Mouse (Mus musculus) fat pad, adult 2 months (tissue): Measurements from ENCODE around the gene Zfhx3.

Source experiments
- DNase-seq: peaks from one replicate; pipeline ENCODE4 v3.0.0-alpha.2; 2011; ENCODE audit warnings: low read depth, low spot score; ENCODE audit errors: extremely low read depth

Gene Zfhx3

GRCm38 (mm10) chr8:108770334-108770733, 827.9 kb downstream of the Zfhx3 start:
- DNase-seq: no peak

DNA sequence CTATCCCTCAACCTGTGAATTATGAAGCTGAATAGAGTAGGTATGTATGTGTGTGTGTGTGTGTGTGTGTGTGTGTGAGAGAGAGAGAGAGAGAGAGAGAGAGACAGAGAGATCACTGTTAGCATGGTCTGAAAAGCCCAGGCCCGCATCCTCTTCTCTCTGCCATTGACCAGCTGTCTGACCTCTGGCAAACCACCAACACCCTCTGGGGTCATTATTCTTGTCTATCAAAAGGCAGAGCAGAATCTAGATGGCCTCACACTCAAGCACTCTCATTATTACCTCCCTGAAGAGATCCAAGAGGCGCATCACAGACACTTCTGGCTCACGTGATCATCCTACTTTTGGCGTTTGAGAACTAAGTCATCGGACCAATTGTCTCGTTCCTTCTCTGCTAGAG, 831.0 kb downstream of the Zfhx3 start:
- no peak for DNase-seq

DNA sequence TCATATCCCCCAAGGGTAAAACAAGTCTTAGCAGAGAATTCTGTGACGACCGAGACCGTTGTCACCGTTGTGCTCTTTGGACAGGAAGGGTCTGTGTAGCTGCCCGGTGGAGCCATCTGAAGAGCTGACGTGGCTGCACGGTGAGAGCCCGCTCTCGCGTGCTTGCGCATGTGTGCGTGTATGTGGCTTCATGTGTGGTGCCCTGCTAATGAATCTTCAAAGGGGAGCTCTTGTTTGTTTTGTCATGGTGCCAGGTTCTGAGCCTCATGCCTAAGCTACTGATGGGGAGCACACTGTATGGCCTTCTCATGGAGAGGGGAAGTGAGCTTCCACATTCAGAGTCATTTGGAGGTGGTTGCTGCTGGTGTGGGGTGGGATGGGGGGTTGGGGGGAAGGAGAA, 835.6 kb downstream of the Zfhx3 start:
- DNase-seq: no peak

DNA sequence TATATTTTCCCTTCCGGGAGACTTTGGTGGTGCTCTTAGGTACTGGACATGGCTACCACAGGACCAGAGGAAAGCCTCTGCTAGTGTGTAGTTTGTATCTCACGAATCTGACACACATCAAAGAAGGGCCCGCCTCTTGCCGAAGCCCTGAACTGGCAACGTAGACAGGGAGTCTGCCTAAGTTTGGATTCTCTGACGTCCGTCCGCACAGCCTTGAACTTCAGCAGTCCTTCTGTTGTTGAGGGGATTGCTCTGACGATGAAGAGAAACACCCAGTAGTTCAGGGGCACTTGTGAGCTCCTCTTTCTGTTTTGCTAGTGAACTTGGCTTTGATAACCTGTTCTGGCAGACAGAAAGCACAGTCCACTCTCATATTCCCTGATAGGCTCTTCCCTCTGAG, 836.1 kb downstream of the Zfhx3 start:
- no peak for DNase-seq

GRCm38 (mm10) chr8:108780766-108781165, 838.3 kb downstream of the Zfhx3 start:
- no peak for DNase-seq

GRCm38 (mm10) chr8:108781192-108781591, 838.7 kb downstream of the Zfhx3 start:
- no peak for DNase-seq

DNA sequence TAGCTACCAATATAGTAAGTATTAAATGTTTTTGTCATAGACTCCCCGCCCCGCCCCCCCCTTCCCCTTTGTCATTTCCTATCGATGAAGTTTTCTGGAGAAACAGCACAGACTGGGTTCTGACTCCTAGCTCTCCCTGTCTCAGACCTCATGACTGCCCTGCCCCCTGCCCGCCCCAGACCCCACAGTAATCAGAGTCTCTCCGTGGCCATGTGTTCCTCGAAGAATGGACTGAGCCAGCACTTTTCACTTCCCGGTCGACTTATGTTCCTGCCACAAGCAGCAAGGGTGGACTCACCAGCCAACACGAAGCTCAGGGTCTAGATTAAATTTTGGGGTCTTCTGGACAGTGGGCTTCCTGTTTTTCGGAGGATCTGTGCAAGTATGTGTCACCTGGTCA, 840.7 kb downstream of the Zfhx3 start:
- DNase-seq: no peak

- no peak for DNase-seq
Observed at GRCm38 (mm10) chr8:108788156-108788761, 845.8 kb downstream of the Zfhx3 start.

GRCm38 (mm10) chr8:108788762-108789157, 846.3 kb downstream of the Zfhx3 start:
- no peak for DNase-seq

DNA sequence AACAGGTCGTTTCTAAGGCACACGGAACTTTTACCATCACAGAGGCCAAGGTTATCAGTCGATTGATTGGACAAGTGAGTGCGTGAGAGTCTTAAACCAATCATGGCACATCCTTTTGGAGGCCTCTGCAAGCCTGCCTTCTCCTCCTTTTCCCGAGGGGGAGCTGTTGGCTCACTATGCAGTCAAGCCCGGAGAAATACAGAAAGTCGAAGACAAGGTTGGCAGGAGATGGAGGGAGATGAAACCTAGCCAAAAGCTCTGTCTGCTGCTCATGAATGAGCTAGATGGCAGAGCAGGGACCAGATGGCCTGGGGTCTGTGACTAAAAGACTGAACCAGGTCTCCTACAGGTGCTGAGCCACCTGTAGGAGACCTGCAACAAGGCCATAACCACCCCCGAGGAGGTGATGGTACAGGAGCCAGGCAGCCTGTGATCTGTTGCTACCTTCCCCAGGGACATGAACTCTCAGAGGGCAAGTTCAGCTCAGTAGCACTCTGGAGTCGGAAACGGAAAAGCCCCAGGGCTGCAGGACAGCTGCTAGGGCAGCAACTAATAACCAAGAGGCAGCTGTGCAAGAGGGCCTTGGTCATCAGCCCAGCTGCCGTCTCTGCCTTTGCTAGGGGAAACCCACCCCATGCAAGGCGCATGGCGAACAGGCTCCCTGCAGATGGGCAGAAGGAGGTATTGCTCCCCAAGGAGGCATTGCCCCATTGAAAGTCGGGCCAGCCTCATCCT, 848.3 kb downstream of the Zfhx3 start:
- DNase-seq: no peak

- no peak for DNase-seq
Observed at GRCm38 (mm10) chr8:108796076-108796475, 853.6 kb downstream of the Zfhx3 start.

- DNase-seq: no peak
Observed at GRCm38 (mm10) chr8:108796882-108797281, 854.4 kb downstream of the Zfhx3 start.

GRCm38 (mm10) chr8:108798012-108798411, 855.6 kb downstream of the Zfhx3 start:
- no peak for DNase-seq

DNA sequence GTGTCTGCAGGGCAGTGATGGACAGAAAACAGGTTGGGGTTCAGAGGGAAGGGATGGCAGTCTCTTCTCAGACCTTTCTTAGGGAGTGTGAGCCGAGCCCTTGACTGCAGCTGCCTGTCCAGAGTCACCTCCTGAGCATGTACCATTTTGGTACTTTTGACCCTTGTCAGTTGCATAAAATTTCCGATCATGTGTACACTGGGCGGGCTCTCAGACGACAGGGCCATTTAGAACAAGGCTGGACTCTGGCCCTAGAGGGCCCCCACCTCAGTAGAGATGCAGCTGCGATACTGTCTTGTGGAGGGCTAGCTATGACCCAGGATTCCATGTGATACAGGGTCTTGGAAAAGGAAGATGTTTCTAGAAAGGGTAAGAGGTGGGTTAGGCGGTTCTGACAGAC, 856.8 kb downstream of the Zfhx3 start:
- no peak for DNase-seq

GRCm38 (mm10) chr8:108800357-108800756, 857.9 kb downstream of the Zfhx3 start:
- no peak for DNase-seq

DNA sequence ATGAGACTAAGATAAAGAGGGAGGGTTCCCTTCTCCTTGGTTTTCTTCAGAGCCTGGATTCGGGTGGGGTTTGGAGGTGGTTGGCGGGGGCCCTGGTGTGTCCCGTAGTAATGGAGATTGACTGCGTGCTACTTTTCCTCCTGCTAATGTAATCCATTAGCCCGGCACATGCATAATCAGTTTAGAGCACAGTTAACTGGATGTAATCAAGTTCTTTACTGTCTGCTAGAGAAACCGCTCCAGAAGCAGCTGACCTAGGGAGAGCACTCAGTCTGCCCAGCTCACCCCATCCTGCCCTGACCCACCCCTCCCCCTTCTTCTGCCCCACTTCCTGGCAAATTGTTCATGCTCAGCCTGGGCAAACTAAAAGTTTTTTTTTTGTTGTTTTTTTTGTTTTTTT, 860.6 kb downstream of the Zfhx3 start:
- no peak for DNase-seq

DNA sequence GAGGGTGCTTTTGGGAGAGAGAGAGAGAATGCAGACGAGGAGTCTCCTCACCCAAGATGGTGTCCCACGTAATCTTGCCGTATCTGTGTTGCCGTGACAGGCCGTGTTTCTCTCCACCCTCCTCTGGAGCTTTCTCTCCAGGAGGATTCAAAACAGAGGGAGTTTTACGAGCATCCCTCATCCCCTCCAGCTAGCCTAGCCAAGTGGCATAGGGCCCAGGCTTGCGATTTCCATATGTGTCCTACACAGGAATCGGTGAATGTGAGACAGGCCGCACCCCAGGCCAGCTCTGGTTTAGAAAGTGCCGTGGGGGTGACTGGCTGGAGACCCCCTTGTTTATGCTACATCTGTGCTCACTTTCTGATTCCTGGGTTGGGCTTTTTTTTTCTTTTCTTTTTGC, 869.2 kb downstream of the Zfhx3 start:
- DNase-seq: no peak

DNA sequence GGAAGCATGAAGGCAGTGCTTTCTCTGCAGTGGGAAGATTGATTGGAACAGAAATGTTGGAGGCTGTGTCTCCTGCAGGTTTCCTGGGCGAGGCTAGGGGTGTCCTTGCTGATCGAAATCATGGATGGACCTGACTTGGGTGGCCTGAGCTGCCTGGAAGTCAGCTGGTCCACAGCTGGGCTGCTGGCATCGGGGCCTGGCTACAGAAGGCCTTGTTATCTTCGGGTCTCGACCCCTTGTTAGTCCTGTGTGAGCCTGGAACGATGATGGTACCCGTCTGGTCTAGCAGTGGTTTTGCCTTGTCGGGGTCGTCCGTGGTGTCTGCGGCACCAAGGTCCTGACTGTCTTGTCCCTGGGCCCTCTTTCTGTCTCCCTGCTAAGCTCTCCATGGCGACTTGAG, 870.9 kb downstream of the Zfhx3 start:
- no peak for DNase-seq

DNA sequence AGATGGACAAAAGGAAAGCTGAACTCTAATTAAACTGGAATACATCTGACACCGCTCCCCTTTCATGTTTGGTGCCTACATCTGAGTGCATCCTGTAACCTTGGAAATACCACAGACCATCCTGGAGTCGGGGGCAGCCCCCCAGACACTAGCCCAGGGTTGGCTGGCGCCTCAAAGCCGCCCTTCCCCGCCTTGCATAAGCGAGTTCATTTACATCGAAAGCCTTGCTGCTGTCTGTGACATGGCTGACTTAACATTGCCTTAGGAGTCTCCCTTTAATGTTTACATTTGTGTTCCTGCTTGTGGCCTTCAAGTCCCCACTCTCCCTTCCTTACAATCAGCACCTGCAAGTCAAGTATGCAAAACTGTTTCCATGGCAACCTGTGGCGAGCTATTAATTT, 876.8 kb downstream of the Zfhx3 start:
- no peak for DNase-seq

- no peak for DNase-seq
Observed at GRCm38 (mm10) chr8:108819826-108820225, 877.4 kb downstream of the Zfhx3 start.

DNA sequence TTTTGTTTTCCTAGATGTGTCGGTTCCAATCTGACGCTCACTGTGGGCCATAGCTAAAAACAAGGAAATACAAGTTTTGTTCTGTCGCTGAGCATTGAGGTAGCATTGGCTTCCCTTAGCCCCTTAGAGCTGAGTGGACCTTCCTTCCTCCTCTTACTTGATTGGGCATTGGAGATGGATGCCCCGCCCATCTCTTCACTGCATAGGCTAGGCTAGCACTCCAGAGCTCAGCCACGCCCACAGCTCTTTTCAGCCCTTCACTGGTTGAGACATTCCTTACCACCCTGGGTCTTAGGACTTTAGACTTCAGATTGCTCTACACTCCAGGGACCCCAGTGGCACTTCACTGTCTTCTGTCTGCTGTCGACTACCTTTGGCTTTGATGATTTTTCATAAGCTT, 878.2 kb downstream of the Zfhx3 start:
- DNase-seq: no peak

GRCm38 (mm10) chr8:108822841-108823266, 880.4 kb downstream of the Zfhx3 start:
- DNase-seq: no peak

GRCm38 (mm10) chr8:108824049-108824448, 881.6 kb downstream of the Zfhx3 start:
- DNase-seq: no peak
